Mouse (Mus musculus) CD4-positive naive resting alpha-beta T cell, adult 76 days (primary cell): ENCODE results near the gene Atg9a. TPM values are rescaled to one million over a fixed set of nuclear protein-coding genes. Genes with fewer than 3 reads are reported as not detected.

ENCODE experiments used
- total RNA-seq: library from RNA; stranded (reverse); gene quantifications from one replicate; pipeline ENCODE4 v1.2.4, GENCODE M21; 2023

Gene Atg9a
- 37.7 TPM for total RNA-seq

DNA sequence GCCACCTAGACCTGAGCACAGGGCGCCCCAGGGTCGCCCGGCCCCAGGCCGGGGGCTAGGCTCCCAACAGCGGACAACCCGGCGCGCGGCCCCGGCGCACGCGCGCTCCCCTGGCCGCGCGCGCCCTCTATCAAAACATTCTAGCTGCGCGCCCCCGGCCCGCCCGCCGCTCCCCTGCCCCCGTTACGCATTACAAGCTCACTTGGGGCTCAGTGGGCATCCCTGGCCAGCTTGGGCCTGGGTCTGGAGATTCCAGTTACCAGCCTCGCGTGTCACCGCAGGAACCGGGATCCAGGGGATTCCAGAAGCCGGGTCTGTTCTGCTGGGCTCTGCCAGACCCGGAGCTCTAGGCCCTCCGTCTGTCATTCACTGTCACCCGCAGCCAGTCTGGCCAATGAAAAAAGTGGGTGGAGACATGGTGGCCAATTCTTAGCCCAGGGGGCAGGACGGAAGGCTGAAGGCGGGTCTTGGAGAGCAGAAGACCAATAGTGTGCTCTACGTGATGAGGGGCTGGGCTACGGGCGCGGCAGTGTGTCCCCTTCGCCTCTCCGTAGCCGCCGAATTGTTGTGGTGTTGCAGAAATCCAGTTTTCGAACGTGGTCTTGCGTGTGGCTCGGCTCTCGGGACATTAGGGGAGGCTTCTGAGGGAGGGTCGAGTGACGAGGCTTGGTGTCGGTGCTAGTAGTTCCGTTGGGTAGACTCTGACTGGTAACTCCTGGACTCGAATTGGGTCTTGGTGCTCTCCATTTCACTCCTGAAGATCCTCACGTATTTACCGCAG lies at the start of gene Atg9a, which contains the start of gene Ankzf1:
Gene Atg9a, minus strand, starts transcription at position 575 of the 781 bp plus-strand sequence.
Gene Ankzf1, plus strand, starts transcription at position 530 of the 781 bp plus-strand sequence.

GRCm38 (mm10) chr1:75236117-75237050 lies 44.4 kb upstream of the Atg9a start, which contains the start of gene Dnajb2:
TSS of gene Dnajb2 (plus strand) at chr1:75236406.

DNA sequence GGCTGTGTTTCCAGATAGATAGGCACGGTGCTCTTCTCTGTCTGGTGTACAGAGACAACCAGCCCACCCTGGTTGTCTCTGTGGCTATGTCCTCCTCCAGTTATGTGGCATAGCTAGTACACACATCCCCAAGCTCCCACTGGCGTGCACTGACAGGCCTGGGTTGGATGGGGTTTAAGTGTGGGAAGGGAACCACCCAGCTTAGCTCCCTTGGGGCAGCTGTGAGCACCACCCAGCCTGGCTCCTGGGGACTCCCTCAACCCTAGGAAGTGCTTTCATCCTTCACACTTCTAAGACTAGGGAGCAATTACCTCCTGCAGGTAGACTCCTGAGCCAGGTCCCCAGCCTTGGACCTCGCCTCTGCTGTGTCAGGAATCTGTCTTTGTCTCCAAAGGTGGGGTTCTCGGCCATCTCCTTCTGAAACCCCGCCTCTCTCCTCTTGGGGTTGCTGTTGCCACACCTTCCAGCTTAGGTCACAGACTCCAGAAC lies 39.7 kb upstream of the Atg9a start, which contains the start of gene A630095N17Rik:
Gene A630095N17Rik, minus strand, starts transcription at position 439 of the 489 bp plus-strand sequence.

GRCm38 (mm10) chr1:75219531-75219930 lies 27.5 kb upstream of the Atg9a start, which contains the start of gene Tuba4a:
TSS of gene Tuba4a (minus strand) at chr1:75219865.

GRCm38 (mm10) chr1:75210136-75211087 lies 18.4 kb upstream of the Atg9a start, which contains the start of the genes Glb1l and Stk16:
TSS of gene Glb1l (minus strand) at chr1:75210813.
TSS of gene Stk16 (plus strand) at chr1:75210838.

DNA sequence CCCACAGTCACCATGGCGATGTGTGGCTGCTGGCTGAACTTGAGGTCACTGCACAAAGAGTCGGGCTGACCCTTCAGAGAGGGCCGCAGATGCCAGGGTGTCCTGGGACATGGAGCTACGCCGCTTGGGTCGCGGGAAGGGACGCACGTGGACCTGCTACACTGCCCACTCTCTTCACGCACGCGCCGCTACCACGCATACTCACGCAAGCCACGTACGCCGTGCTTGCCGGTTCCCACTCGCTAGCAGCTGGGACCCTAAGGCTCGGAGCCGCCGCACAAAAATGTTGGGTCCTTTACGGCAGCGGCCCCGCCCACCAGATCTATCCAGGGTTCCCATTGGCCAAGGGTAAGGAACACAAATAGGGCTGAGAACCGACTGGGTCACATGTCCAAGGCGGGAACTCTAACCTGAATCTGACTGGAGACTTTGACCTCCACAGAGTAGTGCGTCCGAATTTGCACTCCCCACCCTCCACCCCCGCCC lies 11.8 kb downstream of the Atg9a start, which contains the start of gene Abcb6:
Gene Abcb6, minus strand, starts transcription at position 288 of the 486 bp plus-strand sequence.

DNA sequence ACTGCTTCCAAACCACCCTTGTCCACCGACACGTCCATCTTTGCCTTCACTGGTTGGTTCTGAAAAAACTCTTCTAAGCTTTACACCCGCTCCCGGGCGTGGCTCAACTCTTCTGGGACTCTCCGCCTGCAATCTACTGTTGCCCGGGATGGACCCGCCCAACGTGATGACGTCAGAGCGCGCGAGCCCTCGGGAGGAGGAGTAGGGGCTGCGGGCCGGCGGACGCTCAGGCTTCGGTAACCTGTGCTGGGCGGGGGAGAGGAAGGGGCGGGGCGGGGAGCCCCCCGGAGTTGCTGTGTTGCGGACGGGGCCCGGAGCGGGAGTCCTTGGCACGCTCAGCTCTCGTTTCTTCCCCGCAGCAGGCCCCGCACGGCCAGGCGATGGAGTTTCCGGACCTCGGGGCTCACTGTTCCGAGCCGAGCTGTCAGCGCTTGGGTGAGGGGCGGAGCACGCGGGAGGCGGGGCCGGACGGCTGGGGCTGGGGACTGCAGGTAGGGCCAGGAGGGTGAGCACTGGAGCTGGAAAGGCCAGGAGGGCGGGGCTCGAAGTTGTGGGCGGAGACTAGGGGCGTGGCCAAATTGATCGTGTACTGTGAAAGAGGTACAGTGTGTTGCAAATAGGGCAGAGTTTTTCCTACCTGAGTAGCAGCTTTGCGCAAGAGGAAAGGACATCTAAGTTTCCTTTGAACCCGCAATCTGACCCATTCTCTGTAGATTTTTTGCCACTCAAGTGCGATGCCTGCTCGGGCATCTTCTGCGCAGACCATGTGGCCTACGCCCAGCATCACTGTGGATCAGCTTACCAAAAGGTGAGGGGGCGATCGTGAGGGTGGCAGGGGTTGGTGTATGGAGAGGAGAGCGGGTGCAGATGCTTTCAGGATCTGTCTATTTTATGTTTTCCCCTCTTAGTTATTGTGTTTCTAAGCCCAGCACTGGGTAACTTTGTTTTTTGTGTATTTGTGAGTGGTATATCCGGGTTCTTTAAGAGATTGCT lies 23.2 kb downstream of the Atg9a start, which contains the start of gene Zfand2b:
Gene Zfand2b, plus strand, starts transcription at position 175 of the 993 bp plus-strand sequence.

DNA sequence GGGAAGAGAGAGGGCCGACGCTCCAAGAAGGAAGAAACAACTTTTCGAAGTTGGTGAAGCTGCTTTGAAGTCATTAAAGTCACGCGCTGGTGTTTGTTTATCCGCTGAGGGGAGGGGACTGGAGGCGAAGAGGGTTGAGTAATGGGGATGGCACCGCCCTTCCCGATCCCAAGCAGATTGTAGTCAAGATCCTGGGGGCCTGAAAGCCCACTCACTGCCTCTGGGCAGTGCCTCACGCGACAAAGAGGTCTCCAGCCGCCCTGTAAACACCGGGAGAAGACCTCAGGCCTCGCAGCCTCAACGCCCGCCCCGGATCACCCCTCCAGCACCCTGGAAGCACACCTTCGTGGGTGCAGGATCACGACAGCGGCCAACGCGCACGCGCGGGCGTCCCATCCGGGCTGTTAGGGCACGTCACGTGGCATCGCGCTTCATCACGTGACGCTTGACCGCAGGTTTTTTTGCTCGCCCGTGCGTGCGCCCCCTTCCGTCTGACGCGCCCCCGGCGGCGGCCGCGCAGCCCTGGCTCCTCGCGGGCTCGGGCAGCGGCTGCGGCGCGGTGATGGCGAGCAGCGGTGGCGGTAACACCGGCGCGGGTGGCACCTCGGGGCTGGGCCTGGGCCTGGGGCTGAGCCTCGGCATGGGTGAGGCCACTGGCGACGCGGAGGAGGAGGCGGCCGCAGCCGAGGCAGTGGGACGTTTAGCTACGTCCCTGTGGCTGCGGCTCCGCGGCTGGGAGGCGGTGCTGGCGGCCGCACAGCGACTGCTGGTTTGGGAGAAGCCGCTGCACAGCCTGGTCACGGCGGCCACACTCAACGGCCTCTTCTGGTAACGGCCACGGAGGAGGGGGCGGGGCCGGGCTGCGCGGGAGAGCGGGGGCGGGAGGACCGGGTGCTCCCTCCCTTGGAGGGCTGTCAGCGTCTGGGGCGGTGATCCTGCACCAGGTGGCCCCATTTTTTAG lies 49.4 kb downstream of the Atg9a start, which contains the start of the genes Cnppd1 and Retreg2:
Gene Cnppd1, minus strand, starts transcription at position 411 of the 961 bp plus-strand sequence.
Gene Retreg2, plus strand, starts transcription at position 478 of the 961 bp plus-strand sequence.

DNA sequence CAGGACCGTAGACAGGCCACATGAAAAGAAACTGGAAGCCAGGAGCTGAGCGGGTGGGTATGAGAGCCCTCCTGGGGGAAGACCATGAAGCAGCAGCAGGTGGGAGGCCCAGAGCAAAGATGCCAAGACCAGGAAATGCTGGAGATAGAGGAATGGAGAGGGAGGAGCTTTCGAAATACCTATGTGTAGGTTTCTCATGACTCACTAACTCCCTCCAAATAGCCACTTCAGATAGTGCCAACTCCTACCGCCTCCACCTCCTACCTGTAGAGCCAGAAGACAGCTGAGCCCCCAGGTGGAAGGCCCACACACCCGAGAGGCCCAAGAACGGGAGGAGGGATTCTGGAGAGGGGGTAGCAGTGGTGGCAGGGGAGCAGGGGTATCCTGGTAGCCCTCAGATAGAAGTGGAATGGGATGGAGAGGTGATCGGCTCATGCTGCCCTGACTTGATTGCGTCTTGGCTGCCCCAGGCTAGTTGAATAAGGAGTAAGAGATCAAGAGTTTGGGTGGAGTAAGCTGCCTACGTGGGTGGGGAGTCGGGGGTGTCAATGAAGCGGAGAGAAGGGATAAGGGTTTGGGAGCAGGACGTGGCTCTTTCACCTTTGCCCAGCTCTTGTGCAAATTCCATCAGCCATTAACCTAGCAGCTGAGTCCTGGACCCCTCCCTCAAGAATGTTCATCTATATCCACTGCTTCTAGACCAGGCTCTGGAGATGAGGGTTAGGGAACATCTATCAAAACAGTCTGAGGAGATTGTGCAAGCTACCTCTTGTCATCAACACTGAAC lies 58.4 kb downstream of the Atg9a start, which contains the start of gene Slc23a3:
Gene Slc23a3, minus strand, starts transcription at position 470 of the 787 bp plus-strand sequence.

Other genes with a start within 250 kb of the Atg9a start
- 0.44 TPM for gene Ihh, start 240.5 kb downstream of the Atg9a start, total RNA-seq
- gene Nhej1, start 67.0 kb downstream of the Atg9a start, total RNA-seq, result 5.0 TPM
- gene Slc23a3, start 58.3 kb downstream of the Atg9a start, total RNA-seq, result 5.5 TPM
- 127 TPM for gene Cnppd1, start 49.5 kb downstream of the Atg9a start, total RNA-seq
- 72.2 TPM for gene Retreg2, start 49.4 kb downstream of the Atg9a start, total RNA-seq
- 39.0 TPM for gene Zfand2b, start 23.6 kb downstream of the Atg9a start, total RNA-seq
- gene Abcb6, start 11.8 kb downstream of the Atg9a start, total RNA-seq, result 3.5 TPM
- gene Ankzf1, start within 50 bp of the Atg9a start, total RNA-seq, result 18.1 TPM
- gene Glb1l, start 18.6 kb upstream of the Atg9a start, total RNA-seq, result 14.8 TPM
- 55.9 TPM for gene Stk16, start 18.6 kb upstream of the Atg9a start, total RNA-seq
- gene Tuba4a, start 27.7 kb upstream of the Atg9a start, total RNA-seq, result 183 TPM
- not detected for gene A630095N17Rik, start 39.9 kb upstream of the Atg9a start, total RNA-seq
- gene Dnajb2, start 44.2 kb upstream of the Atg9a start, total RNA-seq, result 44.8 TPM
- gene Ptprn, start 72.3 kb upstream of the Atg9a start, total RNA-seq, result 0.41 TPM
- gene Resp18, start 86.2 kb upstream of the Atg9a start, total RNA-seq, result not detected
- gene Dnpep, start 125.8 kb upstream of the Atg9a start, total RNA-seq, result 34.7 TPM
- not detected for gene Des, start 168.1 kb upstream of the Atg9a start, total RNA-seq
- 0.70 TPM for gene Speg, start 183.1 kb upstream of the Atg9a start, total RNA-seq
- gene Gmppa, start 243.7 kb upstream of the Atg9a start, total RNA-seq, result 44.5 TPM